Mouse (Mus musculus): ENCODE results near the gene Dnaaf5. TPM values are rescaled to one million over a fixed set of nuclear protein-coding genes. Genes with fewer than 3 reads are reported as not detected.

The Dnaaf5 gene
- polyA plus RNA-seq, 2 experiments, result 2.0 to 6.5 TPM

DNA sequence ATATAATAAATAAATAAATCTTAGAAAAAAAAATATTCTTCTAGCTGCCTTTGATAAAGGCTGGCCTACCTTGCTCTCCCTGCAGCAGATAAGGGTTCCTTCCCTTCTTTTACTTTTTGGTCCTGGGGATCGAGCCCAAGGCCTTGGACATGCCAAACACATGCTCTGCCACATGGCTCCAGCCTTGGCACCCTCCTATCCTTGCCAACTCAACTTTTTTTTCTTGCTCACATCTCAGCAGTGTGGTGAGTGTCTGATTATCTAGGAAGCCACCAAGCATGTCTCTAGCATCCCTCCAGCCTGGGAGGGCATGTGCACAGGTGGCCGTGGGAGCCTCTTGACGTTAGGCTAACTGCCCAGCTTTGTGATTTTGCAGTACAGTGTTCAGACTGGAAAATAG lies 78.3 kb downstream of the Dnaaf5 start:
- Histone ChIP-seq H3K4me2 (ENCODE audit: low read depth) (no peak overlapping the region), H3K27ac (no peak overlapping the region), H3K36me3 (replicated peaks; ENCODE audit: control insufficient read depth, insufficient read depth, low read depth) (peaks cover 62% of the 10 kb centered on the region), H3K27me3 (ENCODE audit: control insufficient read depth, insufficient read depth, low read length) (no peaks in the 10 kb centered on the region), H3K9me3 (ENCODE audit: control insufficient read depth, low read length) (no peaks in the 10 kb centered on the region), H3K4me3 (ENCODE audit: insufficient read depth in 1 of 2, low read depth in 2 of 2, low read length in 2 of 2) (no peak overlapping the region), H3K4me1 (replicated peaks; ENCODE audit: control insufficient read depth in 2 of 2, insufficient read depth in 2 of 2, low read length in 1 of 2) (no peaks in the 10 kb centered on the region), H3K9ac (replicated peaks) (no peak overlapping the region)
- TF ChIP-seq CTCF (IDR thresholded peaks at IDR 0.05; ENCODE audit: low read depth) (no peak), EP300 (IDR thresholded peaks at IDR 0.05; ENCODE audit: low read depth) (no peak)
- no peak for DNase-seq (ENCODE audit: low read depth in 3 of 3, low spot score in 3 of 3)
- 88% methylated on average over 3 of the region's 3 CpGs for WGBS (ENCODE audit: insufficient replicate concordance)
- no peak for ATAC-seq (ENCODE audit: insufficient read depth)

- TF ChIP-seq CTCF (IDR thresholded peaks at IDR 0.05; ENCODE audit: low read depth) (no peak), EP300 (IDR thresholded peaks at IDR 0.05; ENCODE audit: low read depth) (no peak)
- H3K9me3 ChIP-seq (ENCODE audit: control insufficient read depth, low read length), result no peaks in the 10 kb centered on the region
- H3K4me2 ChIP-seq (ENCODE audit: low read depth), result no peak overlapping the region
- DNase-seq (ENCODE audit: low read depth in 3 of 3, low spot score in 3 of 3) (no peak), ATAC-seq (ENCODE audit: insufficient read depth) (no peak)
- no peak overlapping the region for H3K4me3 ChIP-seq (ENCODE audit: insufficient read depth in 1 of 2, low read depth in 2 of 2, low read length in 2 of 2)
- 81% methylated on average over 3 of the region's 3 CpGs for WGBS (ENCODE audit: insufficient replicate concordance)
- H3K27me3 ChIP-seq (ENCODE audit: control insufficient read depth, insufficient read depth, low read length), result no peaks in the 10 kb centered on the region
- no peak overlapping the region for H3K9ac ChIP-seq (replicated peaks)
- H3K4me1 ChIP-seq (replicated peaks; ENCODE audit: control insufficient read depth in 2 of 2, insufficient read depth in 2 of 2, low read length in 1 of 2), result no peaks in the 10 kb centered on the region
- no peak overlapping the region for H3K27ac ChIP-seq
- peaks cover 62% of the 10 kb centered on the region for H3K36me3 ChIP-seq (replicated peaks; ENCODE audit: control insufficient read depth, insufficient read depth, low read depth)
Measured at GRCm38 (mm10) chr5:139229716-139230115, 79.7 kb downstream of the Dnaaf5 start.

DNA sequence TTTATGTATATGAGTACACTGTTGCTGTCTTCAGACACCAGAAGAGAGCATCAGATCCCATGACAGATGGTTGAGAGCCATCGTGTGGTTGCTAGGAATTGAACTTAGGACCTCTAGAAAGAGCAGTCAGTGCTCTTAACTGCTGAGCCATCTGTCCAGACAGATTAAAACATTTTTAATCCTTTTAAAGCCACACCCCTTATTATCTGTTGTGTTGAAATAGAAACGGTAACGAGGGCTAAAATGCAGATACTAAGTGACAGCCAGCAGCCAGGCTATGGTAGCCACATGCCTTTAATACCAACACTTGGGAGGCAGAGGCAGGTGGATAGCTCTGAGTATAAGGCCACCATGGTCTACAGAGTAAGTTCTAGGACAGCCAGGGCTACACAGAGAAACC lies 82.1 kb downstream of the Dnaaf5 start:
- no peak overlapping the region for H3K27ac ChIP-seq
- no peak overlapping the region for H3K9ac ChIP-seq (replicated peaks)
- no peaks in the 10 kb centered on the region for H3K9me3 ChIP-seq (ENCODE audit: control insufficient read depth, low read length)
- H3K4me2 ChIP-seq (ENCODE audit: low read depth), result no peak overlapping the region
- H3K4me1 ChIP-seq (replicated peaks; ENCODE audit: control insufficient read depth in 2 of 2, insufficient read depth in 2 of 2, low read length in 1 of 2), result no peaks in the 10 kb centered on the region
- WGBS (ENCODE audit: insufficient replicate concordance), result 17% methylated on average over 3 of the region's 3 CpGs
- H3K27me3 ChIP-seq (ENCODE audit: control insufficient read depth, insufficient read depth, low read length), result no peaks in the 10 kb centered on the region
- peak; percentile 52; the same call in 1 of the 2 replicates for ATAC-seq (ENCODE audit: insufficient read depth)
- peaks cover 63% of the 10 kb centered on the region for H3K36me3 ChIP-seq (replicated peaks; ENCODE audit: control insufficient read depth, insufficient read depth, low read depth)
- TF ChIP-seq EP300 (IDR thresholded peaks at IDR 0.05; ENCODE audit: low read depth) (0 out of 2 replicates have a peak, but pooled peaks have one; percentile 10), CTCF (IDR thresholded peaks at IDR 0.05; ENCODE audit: low read depth) (no peak)
- no peak overlapping the region for H3K4me3 ChIP-seq (ENCODE audit: insufficient read depth in 1 of 2, low read depth in 2 of 2, low read length in 2 of 2)
- DNase-seq (ENCODE audit: low read depth in 3 of 3, low spot score in 3 of 3), result no peak

- H3K4me3 ChIP-seq (ENCODE audit: insufficient read depth in 1 of 2, low read depth in 2 of 2, low read length in 2 of 2), result no peak overlapping the region
- no peak overlapping the region for H3K27ac ChIP-seq
- H3K9ac ChIP-seq (replicated peaks), result no peak overlapping the region
- 79% methylated on average over 4 of the region's 4 CpGs for WGBS (ENCODE audit: insufficient replicate concordance)
- no peaks in the 10 kb centered on the region for H3K4me1 ChIP-seq (replicated peaks; ENCODE audit: control insufficient read depth in 2 of 2, insufficient read depth in 2 of 2, low read length in 1 of 2)
- no peak overlapping the region for H3K4me2 ChIP-seq (ENCODE audit: low read depth)
- peaks cover 70% of the 10 kb centered on the region for H3K36me3 ChIP-seq (replicated peaks; ENCODE audit: control insufficient read depth, insufficient read depth, low read depth)
- H3K27me3 ChIP-seq (ENCODE audit: control insufficient read depth, insufficient read depth, low read length), result no peaks in the 10 kb centered on the region
- ATAC-seq (ENCODE audit: insufficient read depth), result no peak
- H3K9me3 ChIP-seq (ENCODE audit: control insufficient read depth, low read length), result no peaks in the 10 kb centered on the region
- TF ChIP-seq EP300 (IDR thresholded peaks at IDR 0.05; ENCODE audit: low read depth) (no peak), CTCF (IDR thresholded peaks at IDR 0.05; ENCODE audit: low read depth) (no peak)
- DNase-seq (ENCODE audit: low read depth in 3 of 3, low spot score in 3 of 3), result no peak
Measured at GRCm38 (mm10) chr5:139234423-139234822, 84.4 kb downstream of the Dnaaf5 start.

Other genes starting within 250 kb of the Dnaaf5 start
- 0.37 and 0.39 TPM in 2 replicates for gene Pdgfa, start 152.9 kb upstream of the Dnaaf5 start, polyA plus RNA-seq (2012; rRNA removed)
- 1.2 and 1.5 TPM in 2 replicates for gene Pdgfa, start 152.9 kb upstream of the Dnaaf5 start, polyA plus RNA-seq (2014; fragmentation: Nextera tagmentation; extraction: Ambion mirVana)
- 0.66 and 0.73 TPM in 2 replicates for gene Prkar1b, start 222 bp upstream of the Dnaaf5 start, polyA plus RNA-seq (2012; rRNA removed)
- gene Prkar1b, start 222 bp upstream of the Dnaaf5 start, polyA plus RNA-seq (2014; fragmentation: Nextera tagmentation; extraction: Ambion mirVana), result 0.44 and 1.7 TPM in 2 replicates
- gene Sun1, start 50.4 kb downstream of the Dnaaf5 start, polyA plus RNA-seq (2012; rRNA removed), result 15.4 and 17.9 TPM in 2 replicates
- 19.9 and 21.2 TPM in 2 replicates for gene Sun1, start 50.4 kb downstream of the Dnaaf5 start, polyA plus RNA-seq (2014; fragmentation: Nextera tagmentation; extraction: Ambion mirVana)
- gene Get4, start 102.1 kb downstream of the Dnaaf5 start, polyA plus RNA-seq (2012; rRNA removed), result 48.6 and 56.8 TPM in 2 replicates
- 107 and 118 TPM in 2 replicates for gene Get4, start 102.1 kb downstream of the Dnaaf5 start, polyA plus RNA-seq (2014; fragmentation: Nextera tagmentation; extraction: Ambion mirVana)
- gene Adap1, start 175.4 kb downstream of the Dnaaf5 start, polyA plus RNA-seq (2012; rRNA removed), result 3.0 and 3.1 TPM in 2 replicates
- gene Adap1, start 175.4 kb downstream of the Dnaaf5 start, polyA plus RNA-seq (2014; fragmentation: Nextera tagmentation; extraction: Ambion mirVana), result 2.2 and 2.7 TPM in 2 replicates
- 22.6 and 23.3 TPM in 2 replicates for gene Cox19, start 201.2 kb downstream of the Dnaaf5 start, polyA plus RNA-seq (2012; rRNA removed)
- gene Cox19, start 201.2 kb downstream of the Dnaaf5 start, polyA plus RNA-seq (2014; fragmentation: Nextera tagmentation; extraction: Ambion mirVana), result 61.4 and 62.3 TPM in 2 replicates
- gene Cyp2w1, start 202.4 kb downstream of the Dnaaf5 start, polyA plus RNA-seq (2012; rRNA removed), result 0.03 and 0.05 TPM in 2 replicates
- not detected in 2 replicates for gene Cyp2w1, start 202.4 kb downstream of the Dnaaf5 start, polyA plus RNA-seq (2014; fragmentation: Nextera tagmentation; extraction: Ambion mirVana)
- 14.6 and 14.7 TPM in 2 replicates for gene Gpr146, start 227.5 kb downstream of the Dnaaf5 start, polyA plus RNA-seq (2012; rRNA removed)
- gene Gpr146, start 227.5 kb downstream of the Dnaaf5 start, polyA plus RNA-seq (2014; fragmentation: Nextera tagmentation; extraction: Ambion mirVana), result 18.4 and 20.1 TPM in 2 replicates